Mouse (Mus musculus) B cell, adult 2 months (primary cell): ENCODE measurements around the gene Rnf115.
"Not testable (repeated sequence)": the region's sequence is repeated elsewhere in the genome, so short reads cannot be mapped to it uniquely, and the experiment has no call there.

Experiments
- DNase-seq, 2 experiments: peaks; one replicate each; pipeline ENCODE4 v3.0.0; 2022

The Rnf115 gene

DNA sequence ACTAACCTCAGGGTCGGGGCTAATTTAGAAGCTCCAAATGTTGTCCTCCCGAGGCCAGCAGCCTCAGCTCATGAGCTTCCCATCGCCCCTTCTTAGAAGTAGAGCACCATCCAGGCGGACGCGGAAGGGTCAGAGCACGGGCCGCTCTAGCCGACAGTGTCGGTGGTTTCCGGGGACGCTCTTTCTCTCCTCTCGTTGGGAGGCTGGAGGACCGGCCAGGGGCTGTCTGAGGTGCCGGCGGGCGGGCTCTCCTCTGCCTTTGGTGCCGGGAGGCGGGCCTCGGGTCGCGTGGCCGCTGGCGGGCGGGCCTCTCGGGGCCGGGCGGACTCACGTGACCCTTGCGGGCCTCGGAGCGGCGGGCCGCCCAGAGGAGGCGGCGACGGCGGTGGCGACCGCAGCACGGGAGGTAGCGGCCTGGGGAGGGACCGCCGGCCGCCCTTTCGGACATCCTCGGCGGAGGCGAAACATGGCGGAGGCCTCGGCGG is at the start of gene Rnf115, which contains the start of gene Polr3c:
Rnf115 (plus strand) TSS at position 322 of the 485 bp plus-strand sequence.
Polr3c (minus strand) TSS at position 286 of the 485 bp plus-strand sequence.
- DNase-seq: peak; percentile 94

GRCm38 (mm10) chr3:96678456-96678855 is 49.0 kb upstream of the Rnf115 start:
- DNase-seq: no peak

GRCm38 (mm10) chr3:96679159-96679674 is 48.2 kb upstream of the Rnf115 start:
- no peak for DNase-seq

GRCm38 (mm10) chr3:96680269-96680956 is 47.1 kb upstream of the Rnf115 start:
- no peak for DNase-seq

DNA sequence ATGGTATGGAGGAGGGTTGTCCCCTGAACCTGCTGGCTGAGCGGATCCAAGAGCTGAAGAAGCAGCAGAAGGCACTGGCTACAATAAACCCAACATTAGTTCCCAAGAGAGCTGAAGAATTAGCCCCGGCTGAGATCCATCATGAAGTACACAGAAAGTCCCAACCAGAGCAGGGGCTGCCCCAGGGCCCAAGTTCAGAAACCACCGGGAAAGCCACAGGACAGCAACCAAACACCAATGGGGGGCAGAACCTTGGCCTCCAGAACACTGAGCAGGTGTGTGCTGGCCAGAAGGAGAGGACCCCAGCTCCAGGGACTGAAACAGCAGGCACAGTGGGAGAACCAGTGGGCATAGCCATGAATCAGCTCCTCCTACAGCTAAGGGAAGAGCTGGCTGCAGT is 44.0 kb upstream of the Rnf115 start:
- DNase-seq: no peak

- no peak for DNase-seq
Observed at GRCm38 (mm10) chr3:96684151-96684821, 43.2 kb upstream of the Rnf115 start.

DNA sequence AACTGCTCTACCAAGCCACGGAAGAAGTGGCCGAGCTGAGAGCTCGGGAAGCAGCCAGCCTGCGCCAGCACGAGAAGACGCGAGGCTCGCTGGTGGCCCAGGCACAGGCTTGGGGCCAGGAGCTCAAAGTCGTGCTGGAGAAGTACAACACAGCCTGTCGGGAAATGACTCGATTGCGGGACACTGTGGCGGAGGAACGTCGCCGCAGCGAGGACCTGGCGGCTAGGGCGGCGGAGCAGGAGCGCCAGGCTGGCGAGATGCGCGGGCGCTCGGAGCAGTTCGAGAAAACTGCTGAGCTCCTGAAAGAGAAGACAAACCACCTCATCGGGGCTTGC is 42.7 kb upstream of the Rnf115 start:
- DNase-seq: no peak

GRCm38 (mm10) chr3:96686057-96686456 is 41.4 kb upstream of the Rnf115 start:
- not testable (repeated sequence) for DNase-seq

DNA sequence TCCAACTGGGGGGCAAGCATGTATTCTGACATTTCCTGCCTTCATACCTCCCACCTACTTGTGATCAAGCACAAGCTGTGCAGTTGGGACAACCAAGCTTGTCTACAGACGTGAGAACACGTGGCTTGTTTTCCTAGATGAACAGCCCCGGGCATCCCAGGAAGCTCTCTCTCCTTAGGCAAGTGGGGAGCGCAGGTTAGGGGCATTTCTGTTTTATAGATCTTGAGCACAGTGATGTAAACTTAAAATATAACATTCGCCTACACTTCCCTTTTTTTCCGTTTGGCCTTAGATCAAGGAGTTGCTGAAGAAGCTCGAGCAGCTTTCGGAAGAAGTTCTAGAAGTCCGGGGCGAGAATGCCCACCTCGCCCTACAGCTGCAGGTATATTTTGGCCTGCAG is 38.6 kb upstream of the Rnf115 start:
- no peak for DNase-seq

DNA sequence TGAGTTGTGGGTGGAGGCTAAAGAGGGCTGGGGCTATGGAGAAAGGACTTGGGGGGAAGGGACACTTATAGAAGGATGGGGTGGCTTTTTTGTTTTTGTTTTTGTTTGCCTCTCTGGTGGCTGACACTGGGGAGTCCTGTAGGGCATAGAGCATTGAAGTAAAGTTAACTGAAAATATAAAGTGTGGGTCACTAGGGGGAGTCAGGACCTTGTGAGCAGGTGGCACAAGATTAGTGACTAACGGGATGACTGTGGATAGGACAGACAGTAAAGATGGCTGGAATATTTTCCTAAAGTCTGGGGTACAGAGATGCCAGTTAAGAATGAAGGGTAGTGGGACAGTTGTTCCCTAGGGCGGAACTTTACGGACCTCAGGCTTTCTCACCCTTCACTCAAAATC is 37.2 kb upstream of the Rnf115 start:
- DNase-seq: no peak

- DNase-seq: no peak
Observed at GRCm38 (mm10) chr3:96692506-96692905, 35.0 kb upstream of the Rnf115 start.

GRCm38 (mm10) chr3:96693579-96693978 is 33.9 kb upstream of the Rnf115 start:
- no peak for DNase-seq

DNA sequence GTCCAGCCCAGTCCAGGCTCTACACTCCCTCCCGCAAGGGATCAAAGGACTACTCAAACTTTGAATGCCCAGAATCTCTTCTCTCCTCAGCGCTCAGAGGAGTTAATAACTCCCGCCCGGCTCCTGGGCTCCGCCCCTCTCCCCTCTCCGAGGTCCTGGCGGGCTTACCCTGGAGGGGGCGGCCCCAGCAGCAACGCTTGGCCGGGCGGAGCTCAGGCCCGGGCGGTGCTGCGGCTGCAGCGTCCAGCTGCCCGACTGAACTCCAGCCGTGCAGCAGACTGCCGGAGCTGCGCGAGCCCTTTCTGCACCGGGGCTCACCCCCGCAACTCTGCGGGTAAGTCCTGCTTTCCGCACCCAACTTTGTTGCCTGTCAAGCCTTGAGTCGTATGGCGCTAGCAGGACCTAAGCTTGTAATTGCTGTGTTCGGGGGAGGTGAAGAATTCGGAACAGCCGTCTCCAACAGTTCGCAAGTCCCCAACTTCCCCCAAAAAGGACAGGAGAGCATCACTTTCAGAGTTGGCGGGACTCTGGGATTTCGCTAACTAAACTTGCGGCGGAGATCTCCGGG is 31.2 kb upstream of the Rnf115 start, which contains the start of gene Pias3:
Pias3 (plus strand) TSS at position 187 of the 568 bp plus-strand sequence.
- DNase-seq: peak; percentile 69 to 72

GRCm38 (mm10) chr3:96696766-96697732 is 30.4 kb upstream of the Rnf115 start:
- DNase-seq: peak; percentile 88 to 90

DNA sequence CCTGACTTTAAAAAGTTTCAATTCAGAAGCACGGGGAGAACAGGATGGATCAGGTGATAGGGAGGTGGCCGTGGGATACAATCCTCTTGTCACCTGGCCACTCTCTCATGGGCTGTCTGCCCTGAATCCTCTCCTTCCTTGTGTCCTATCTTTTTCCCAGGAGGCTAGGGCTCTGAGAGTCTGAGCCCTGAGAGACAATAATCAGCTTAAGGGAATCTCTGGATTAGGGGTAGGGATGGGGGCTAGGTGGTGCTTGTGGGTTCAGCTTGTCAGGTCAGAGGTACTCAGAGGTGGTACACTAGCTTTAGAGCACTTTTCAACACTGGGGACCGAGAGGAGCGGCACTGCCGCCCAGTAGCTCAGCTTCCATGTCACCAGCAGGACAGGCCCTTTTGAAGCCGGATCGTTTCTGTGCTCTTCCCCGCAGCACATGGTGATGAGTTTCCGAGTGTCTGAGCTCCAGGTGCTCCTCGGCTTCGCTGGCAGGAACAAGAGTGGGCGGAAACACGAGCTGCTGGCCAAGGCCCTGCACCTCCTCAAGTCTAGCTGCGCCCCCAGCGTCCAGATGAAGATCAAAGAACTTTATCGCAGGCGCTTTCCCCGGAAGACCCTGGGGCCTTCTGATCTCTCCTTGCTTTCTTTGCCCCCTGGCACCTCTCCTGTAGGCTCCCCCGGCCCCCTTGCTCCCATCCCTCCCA is 28.3 kb upstream of the Rnf115 start:
- DNase-seq: no peak

GRCm38 (mm10) chr3:96700376-96700775 is 27.1 kb upstream of the Rnf115 start:
- DNase-seq: peak; percentile 50 to 57

GRCm38 (mm10) chr3:96701003-96701402 is 26.5 kb upstream of the Rnf115 start:
- no peak for DNase-seq

- DNase-seq: peak; percentile 56 to 57
Observed at GRCm38 (mm10) chr3:96704778-96705177, 22.7 kb upstream of the Rnf115 start.

- no peak for DNase-seq
Observed at GRCm38 (mm10) chr3:96706217-96706616, 21.2 kb upstream of the Rnf115 start.

- no peak for DNase-seq
Observed at GRCm38 (mm10) chr3:96706984-96707383, 20.5 kb upstream of the Rnf115 start.

DNA sequence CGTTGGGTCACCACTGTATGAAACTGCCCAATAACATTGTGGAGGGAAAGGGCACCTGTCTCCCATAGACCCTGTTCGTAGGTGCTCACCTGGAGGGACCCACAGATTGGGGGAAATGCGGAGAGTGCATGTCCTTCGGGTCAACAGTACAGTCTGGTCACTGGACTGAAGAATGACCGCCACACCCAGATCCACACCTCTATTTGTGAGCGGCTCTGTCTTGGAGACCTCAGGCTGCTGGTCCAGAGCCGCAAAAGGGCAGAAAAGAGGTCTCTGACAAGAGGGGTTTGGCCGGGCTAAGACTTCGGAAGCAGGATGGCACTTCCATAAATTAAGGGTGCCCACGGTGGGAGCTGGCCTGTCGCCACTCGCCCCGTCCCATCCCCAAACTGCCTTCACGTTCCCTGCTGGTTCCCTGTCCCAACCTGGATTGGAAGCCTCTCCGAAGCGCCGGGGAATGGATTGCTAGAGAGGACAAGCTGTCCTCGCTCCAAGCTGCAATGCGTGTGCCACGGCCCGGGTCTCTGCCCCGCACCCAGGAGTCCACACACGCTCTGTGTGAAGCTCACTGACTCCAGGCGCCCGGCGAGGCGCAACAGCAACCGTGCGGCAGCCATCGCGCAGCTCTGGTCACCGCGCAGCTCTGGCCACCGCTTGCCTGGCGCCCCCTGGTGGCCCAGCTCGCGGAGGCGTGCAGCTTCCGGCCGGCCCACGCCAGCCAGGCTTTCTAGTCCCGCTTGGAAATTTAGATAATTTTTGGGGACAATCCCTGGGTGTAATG is 19.4 kb upstream of the Rnf115 start, which contains the start of gene Nudt17:
Nudt17 (minus strand) TSS at position 660 of the 781 bp plus-strand sequence.
- DNase-seq: peak; percentile 80 to 86
